Mouse (Mus musculus): ENCODE measurements around the gene Pik3ap1.
"Not testable (repeated sequence)": the region's sequence is repeated elsewhere in the genome, so short reads cannot be mapped to it uniquely, and the experiment has no call there.

Gene Pik3ap1

GRCm38 (mm10) chr19:41332228-41332627 is 52.7 kb downstream of the Pik3ap1 start:
- DNase-seq (ENCODE audit: low read depth): no peak

- DNase-seq (ENCODE audit: low read depth): no peak
These were observed 54.5 kb downstream of the Pik3ap1 start for GRCm38 (mm10) chr19:41330401-41330800.

- DNase-seq (ENCODE audit: low read depth): no peak
These were observed 54.9 kb downstream of the Pik3ap1 start for GRCm38 (mm10) chr19:41329961-41330360.

- no peak for DNase-seq (ENCODE audit: low read depth)
These were observed 56.2 kb downstream of the Pik3ap1 start for GRCm38 (mm10) chr19:41328743-41329142.

GRCm38 (mm10) chr19:41323813-41324212 is 61.1 kb downstream of the Pik3ap1 start:
- DNase-seq (ENCODE audit: low read depth): no peak

- no peak for DNase-seq (ENCODE audit: low read depth)
These were observed 61.8 kb downstream of the Pik3ap1 start for GRCm38 (mm10) chr19:41323125-41323524.

- no peak for DNase-seq (ENCODE audit: low read depth)
These were observed 63.8 kb downstream of the Pik3ap1 start for GRCm38 (mm10) chr19:41321149-41321548.

- no peak for DNase-seq (ENCODE audit: low read depth)
These were observed 67.4 kb downstream of the Pik3ap1 start for GRCm38 (mm10) chr19:41317315-41318095.

GRCm38 (mm10) chr19:41314696-41315095 is 70.2 kb downstream of the Pik3ap1 start:
- DNase-seq (ENCODE audit: low read depth): no peak

- DNase-seq (ENCODE audit: low read depth): no peak
These were observed 71.2 kb downstream of the Pik3ap1 start for GRCm38 (mm10) chr19:41313663-41314062.

GRCm38 (mm10) chr19:41312587-41312986 is 72.3 kb downstream of the Pik3ap1 start:
- not testable (repeated sequence) for DNase-seq (ENCODE audit: low read depth)

GRCm38 (mm10) chr19:41312027-41312426 is 72.9 kb downstream of the Pik3ap1 start:
- DNase-seq (ENCODE audit: low read depth): no peak

GRCm38 (mm10) chr19:41310971-41311703 is 73.8 kb downstream of the Pik3ap1 start:
- DNase-seq (ENCODE audit: low read depth): no peak

GRCm38 (mm10) chr19:41303933-41304332 is 81.0 kb downstream of the Pik3ap1 start:
- DNase-seq (ENCODE audit: low read depth): no peak

- no peak for DNase-seq (ENCODE audit: low read depth)
These were observed 81.5 kb downstream of the Pik3ap1 start for GRCm38 (mm10) chr19:41303433-41303832.

- no peak for DNase-seq (ENCODE audit: low read depth)
These were observed 83.0 kb downstream of the Pik3ap1 start for GRCm38 (mm10) chr19:41301856-41302255.

- DNase-seq (ENCODE audit: low read depth): no peak
These were observed 85.5 kb downstream of the Pik3ap1 start for GRCm38 (mm10) chr19:41299446-41299845.

- DNase-seq (ENCODE audit: low read depth): no peak
These were observed 93.8 kb downstream of the Pik3ap1 start for GRCm38 (mm10) chr19:41290952-41291619.

- no peak for DNase-seq (ENCODE audit: low read depth)
These were observed 96.3 kb downstream of the Pik3ap1 start for GRCm38 (mm10) chr19:41288568-41288967.

GRCm38 (mm10) chr19:41287224-41287623 is 97.7 kb downstream of the Pik3ap1 start:
- DNase-seq (ENCODE audit: low read depth): no peak

GRCm38 (mm10) chr19:41284515-41284914 is 100.4 kb downstream of the Pik3ap1 start:
- DNase-seq (ENCODE audit: low read depth): no peak

GRCm38 (mm10) chr19:41282718-41283117 is 102.2 kb downstream of the Pik3ap1 start:
- no peak for DNase-seq (ENCODE audit: low read depth)

GRCm38 (mm10) chr19:41282216-41282615 is 102.7 kb downstream of the Pik3ap1 start:
- DNase-seq (ENCODE audit: low read depth): no peak

All from c-Kit-positive CD71-negative TER-119-negative erythroid progenitor cells, embryonic 14.5 days (primary cell).